Mouse (Mus musculus) c-Kit-positive CD71-positive TER-119-positive erythroid progenitor cells, embryonic 14.5 days (primary cell): ENCODE data around the gene Slc3a2.

Experiments used
- DNase-seq: peaks from one replicate; pipeline ENCODE4 v3.0.0-alpha.2; 2013; ENCODE audit warnings: low spot score

Slc3a2 gene

GRCm38 (mm10) chr19:8710057-8710456, 13.1 kb downstream of the Slc3a2 start:
- no peak for DNase-seq

- DNase-seq: no peak
Measured at GRCm38 (mm10) chr19:8708954-8709353, 14.2 kb downstream of the Slc3a2 start.

GRCm38 (mm10) chr19:8706930-8707329, 16.2 kb downstream of the Slc3a2 start:
- no peak for DNase-seq

GRCm38 (mm10) chr19:8706132-8706667, 17.0 kb downstream of the Slc3a2 start:
- no peak for DNase-seq

- DNase-seq: no peak
Measured at GRCm38 (mm10) chr19:8705026-8705708, 18.0 kb downstream of the Slc3a2 start.

GRCm38 (mm10) chr19:8703571-8703970, 19.6 kb downstream of the Slc3a2 start:
- no peak for DNase-seq

- DNase-seq: no peak
Measured at GRCm38 (mm10) chr19:8702458-8702857, 20.7 kb downstream of the Slc3a2 start.

- DNase-seq: no peak
Measured at GRCm38 (mm10) chr19:8699652-8700051, 23.5 kb downstream of the Slc3a2 start.

- DNase-seq: peak; percentile 68
Measured at GRCm38 (mm10) chr19:8695330-8695729, 27.8 kb downstream of the Slc3a2 start.

- no peak for DNase-seq
Measured at GRCm38 (mm10) chr19:8692740-8693139, 30.4 kb downstream of the Slc3a2 start.

GRCm38 (mm10) chr19:8691871-8692539, 31.2 kb downstream of the Slc3a2 start:
- no peak for DNase-seq

GRCm38 (mm10) chr19:8683627-8684026, 39.5 kb downstream of the Slc3a2 start:
- DNase-seq: no peak

GRCm38 (mm10) chr19:8682996-8683395, 40.2 kb downstream of the Slc3a2 start:
- DNase-seq: peak; percentile 85

- no peak for DNase-seq
Measured at GRCm38 (mm10) chr19:8681633-8682362, 41.4 kb downstream of the Slc3a2 start.

- no peak for DNase-seq
Measured at GRCm38 (mm10) chr19:8679031-8679779, 44.0 kb downstream of the Slc3a2 start.

GRCm38 (mm10) chr19:8673336-8674063, 49.7 kb downstream of the Slc3a2 start:
- peak; percentile 31 for DNase-seq

GRCm38 (mm10) chr19:8672859-8673258, 50.3 kb downstream of the Slc3a2 start:
- DNase-seq: peak; percentile 38

GRCm38 (mm10) chr19:8665746-8666145, 57.4 kb downstream of the Slc3a2 start:
- no peak for DNase-seq

- no peak for DNase-seq
Measured at GRCm38 (mm10) chr19:8664859-8665258, 58.3 kb downstream of the Slc3a2 start.

- no peak for DNase-seq
Measured at GRCm38 (mm10) chr19:8663911-8664421, 59.2 kb downstream of the Slc3a2 start.

- DNase-seq: no peak
Measured at GRCm38 (mm10) chr19:8663360-8663839, 59.8 kb downstream of the Slc3a2 start, which contains the start of gene Chrm1. Gene Chrm1 (plus strand): TSS chr19:8663789.
